Mouse (Mus musculus): ENCODE measurements around the gene Il12rb1. TPM values are rescaled to one million over a fixed set of nuclear protein-coding genes. Genes with fewer than 3 reads are reported as not detected.

Gene Il12rb1
- polyA plus RNA-seq (2015; fragmentation: Illumina TruSeq; extraction: RNeasy Lipid Tissue Mini Kit (QIAGEN cat#74804); ENCODE audit: low read depth, low replicate concordance) = 0.67 TPM

DNA sequence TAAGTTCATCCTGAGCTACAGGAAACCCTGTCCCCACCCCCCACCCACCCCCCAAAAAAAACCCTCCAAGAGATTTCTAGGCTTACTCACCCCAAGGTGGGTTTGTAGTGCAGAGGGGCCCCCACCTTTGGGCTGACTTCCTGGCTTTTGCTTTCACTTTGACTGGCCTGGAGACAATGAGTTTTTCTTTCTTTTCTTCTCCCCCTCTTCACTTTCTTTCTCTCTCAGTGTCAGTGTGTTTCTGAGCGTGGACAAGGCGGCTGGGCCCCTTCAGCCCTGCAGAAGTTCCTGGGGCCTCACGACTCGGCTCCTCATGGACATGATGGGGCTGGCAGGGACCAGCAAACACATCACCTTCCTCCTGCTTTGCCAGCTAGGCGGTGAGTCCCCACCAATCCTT, at the start of gene Il12rb1:
Il12rb1 (plus strand) TSS at position 211 of the 400 bp plus-strand sequence.

DNA sequence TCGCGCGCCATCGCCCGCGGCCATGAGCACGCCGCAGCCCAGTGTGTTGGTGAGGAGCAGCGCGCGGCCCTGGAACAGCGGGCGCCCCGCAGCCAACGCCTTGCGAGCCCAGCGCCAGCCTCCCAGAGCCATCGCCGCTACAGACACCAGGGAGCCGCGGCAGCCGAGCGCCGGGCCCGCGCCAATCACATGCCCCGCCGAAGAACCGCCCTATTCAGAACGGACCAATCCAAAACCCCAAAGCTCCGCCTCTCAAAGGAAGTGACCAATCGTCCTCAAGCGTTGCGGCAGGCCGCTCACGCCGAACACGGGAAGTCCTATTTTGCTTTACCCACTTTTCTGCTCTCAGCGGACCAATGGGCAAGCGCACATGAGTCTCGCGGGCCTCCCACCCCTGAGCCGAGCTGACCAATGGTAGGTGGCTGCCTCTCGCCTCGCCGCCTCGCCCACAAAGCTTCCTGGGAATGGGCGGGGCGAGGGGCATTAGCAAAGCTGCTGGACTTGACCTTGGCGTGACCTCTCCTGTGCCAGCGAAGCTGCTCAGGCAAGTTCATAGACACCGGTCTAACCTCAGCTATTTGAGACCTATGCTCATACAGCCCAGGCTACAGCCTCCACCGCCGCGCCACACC, 47.4 kb upstream of the Il12rb1 start, which contains the start of gene Mpv17l2:
Mpv17l2 (minus strand) TSS at position 172 of the 632 bp plus-strand sequence.

DNA sequence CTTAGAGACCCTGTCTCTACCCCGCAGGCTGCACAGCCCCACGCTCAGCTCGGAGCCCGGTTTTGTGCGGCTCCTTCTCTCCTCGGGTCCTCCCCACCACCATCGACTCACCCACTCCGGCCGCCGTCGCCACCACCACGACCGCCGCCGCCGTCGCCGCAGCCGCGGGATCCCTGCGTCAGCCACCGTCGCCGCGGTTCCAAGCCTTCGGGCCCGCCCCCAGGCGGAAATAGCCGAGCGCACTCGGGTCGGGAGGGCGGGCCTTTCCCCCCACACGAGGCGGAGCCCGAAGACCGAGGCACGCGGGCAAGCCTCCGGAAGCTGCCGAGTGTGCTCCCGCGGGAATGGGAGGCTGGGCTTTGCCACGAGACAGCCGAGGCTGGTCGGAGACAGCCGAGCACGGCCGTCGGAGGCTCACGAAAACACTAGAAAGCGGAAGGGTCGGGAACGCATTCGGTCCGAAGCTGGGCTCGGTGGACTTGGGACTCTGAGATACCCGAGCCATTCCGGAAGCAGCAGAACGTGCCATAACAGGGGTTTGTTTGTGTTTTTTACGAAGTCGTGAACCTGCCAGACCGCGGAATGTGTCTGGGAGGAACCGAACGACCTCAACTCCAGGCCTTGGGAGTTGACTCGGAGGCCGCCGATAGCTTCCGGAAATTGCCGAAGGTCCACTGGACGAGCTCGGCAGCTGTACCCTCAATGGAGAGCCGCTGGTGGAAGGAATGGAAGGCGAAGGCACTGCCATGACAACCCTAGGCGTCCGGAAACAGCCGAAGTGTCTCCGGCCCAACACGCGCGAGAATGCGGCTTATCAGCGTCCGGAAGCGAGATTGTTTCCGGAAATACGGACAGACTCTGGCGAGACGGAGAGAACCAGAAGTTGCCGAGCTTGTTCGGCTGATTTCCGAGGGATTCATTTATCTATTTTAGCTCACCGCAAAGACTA, 31.5 kb upstream of the Il12rb1 start, which contains the start of gene Pik3r2:
Pik3r2 (minus strand) TSS at position 218 of the 949 bp plus-strand sequence.

DNA sequence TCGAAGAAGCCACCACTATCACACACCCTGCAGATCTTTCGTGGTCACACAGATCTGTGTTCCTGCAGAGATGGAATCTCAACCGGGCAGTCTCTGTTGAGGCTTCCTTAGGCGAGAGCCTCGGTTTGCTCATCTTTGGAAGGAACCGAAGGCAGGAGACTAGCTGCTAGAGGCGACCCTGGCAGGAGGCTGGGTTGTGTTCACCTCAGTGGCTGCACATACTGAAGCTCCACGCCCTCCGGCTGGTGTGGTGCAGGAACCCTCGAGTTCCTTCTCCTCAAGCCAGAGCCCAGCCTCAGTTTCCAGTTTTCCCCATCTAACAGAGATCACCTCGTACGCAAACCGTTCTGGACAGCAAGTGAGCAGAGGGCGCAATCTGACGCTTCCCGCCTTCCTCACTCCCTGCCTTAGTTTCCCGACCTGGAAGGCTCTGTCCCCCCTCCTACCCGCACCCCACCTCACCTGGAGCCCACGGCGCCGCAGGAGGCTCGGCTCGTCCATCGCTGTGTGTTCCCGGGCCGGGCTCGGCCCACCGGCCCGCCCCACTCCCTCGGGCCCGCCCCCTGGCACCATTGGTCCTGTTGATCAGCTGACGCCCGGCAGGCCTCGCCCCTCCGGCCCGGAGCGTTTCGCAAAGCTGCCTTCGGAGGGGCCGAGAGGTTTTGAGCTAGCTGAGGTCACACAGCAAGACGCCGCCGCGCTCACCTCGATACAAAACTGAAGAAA, 3.6 kb upstream of the Il12rb1 start, which contains the start of gene Mast3:
Mast3 (minus strand) TSS at position 574 of the 726 bp plus-strand sequence.

DNA sequence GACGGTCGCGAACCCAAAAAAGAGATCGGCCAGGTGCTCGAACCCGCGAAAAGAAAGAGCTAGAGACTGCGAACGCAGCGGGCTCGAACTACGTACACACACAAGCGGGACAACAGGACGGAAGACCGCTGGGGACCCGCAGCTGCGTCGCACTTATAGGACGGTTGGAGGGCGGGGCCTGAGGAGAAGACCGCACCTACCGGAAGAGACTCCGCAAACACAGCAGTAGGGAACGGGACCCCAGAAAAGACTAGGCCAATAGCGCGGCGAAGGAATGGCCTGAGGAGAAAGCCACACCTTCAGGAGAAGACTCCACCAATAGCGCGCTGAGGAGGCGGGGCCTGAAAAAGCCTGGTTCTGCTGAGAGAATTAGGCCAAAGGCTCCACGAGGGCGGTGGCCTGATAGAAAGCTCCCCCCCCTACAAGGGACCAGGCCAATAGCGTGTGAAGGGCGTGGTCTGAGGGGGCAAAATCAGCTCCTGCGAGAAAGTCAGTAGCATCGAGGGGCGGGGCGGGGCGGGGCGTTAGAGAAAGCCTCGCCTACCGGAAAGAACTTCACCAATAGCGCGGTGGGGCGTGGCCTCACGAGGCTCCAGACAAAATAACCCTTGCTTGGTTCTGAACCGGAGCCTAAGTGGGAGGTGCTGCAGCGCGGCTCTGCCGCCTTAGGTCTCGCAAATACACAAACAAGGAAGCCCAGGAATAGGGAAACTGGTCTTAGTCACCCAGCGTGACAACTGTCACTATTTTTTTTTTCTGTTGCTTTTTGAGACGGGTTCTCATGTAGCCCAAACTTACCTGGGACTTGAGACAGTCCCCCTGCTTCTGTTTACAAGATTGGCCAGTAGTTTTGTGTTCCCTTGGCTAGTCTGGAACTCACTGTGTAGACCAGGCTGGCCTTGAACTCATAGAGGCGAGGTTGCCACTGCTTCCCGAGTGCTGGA, 31.4 kb downstream of the Il12rb1 start, which contains the start of gene Arrdc2:
Arrdc2 (minus strand) TSS at position 313 of the 944 bp plus-strand sequence.

DNA sequence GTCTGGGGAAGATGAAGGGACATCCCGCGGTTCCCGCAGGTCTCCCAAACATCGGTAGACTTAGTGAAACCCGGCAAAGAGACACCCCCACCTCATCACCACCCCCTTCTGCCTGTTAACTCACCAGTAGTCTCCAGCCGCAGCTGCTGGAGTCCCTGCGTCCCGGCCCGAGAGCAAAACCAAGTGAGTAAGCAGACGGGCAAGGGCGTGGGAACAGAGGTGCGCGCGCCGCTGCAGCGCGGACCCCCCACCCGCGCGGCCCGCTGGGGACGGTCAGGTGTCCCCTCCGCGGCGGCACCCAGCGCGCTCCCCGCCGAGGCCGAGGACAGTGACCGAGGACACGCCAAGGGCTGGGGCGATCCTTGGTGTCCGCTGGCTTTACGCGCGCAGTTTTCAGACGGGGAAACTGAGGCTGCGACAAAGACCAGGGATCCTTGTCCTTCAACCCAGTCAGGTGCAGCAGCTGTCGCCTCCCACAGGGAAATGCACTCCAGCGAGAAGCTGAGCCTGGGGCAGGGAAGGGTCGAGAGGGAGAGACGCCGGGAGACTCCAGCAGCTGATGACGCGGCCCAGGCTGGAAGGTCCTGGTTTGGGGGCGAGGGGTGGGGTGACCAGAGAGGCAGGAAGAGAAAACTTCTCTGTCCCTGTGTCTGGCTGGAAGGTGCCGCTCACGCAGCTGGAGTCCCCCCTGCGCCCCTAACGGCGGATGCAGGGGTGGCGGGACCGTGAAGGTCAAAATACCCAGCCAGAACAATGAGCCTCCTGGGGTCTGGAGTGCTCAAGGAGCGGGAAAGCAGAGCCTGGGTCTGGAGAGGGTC, 54.8 kb downstream of the Il12rb1 start, which contains the start of gene Kcnn1:
Kcnn1 (minus strand) TSS at position 435 of the 818 bp plus-strand sequence.

Other genes starting within 250 kb of the Il12rb1 start
- 38.2 TPM for gene Isyna1, start 214.1 kb upstream of the Il12rb1 start, polyA plus RNA-seq (2015; fragmentation: Illumina TruSeq; extraction: RNeasy Lipid Tissue Mini Kit (QIAGEN cat#74804); ENCODE audit: low read depth, low replicate concordance)
- gene Ssbp4, start 199.6 kb upstream of the Il12rb1 start, polyA plus RNA-seq (2015; fragmentation: Illumina TruSeq; extraction: RNeasy Lipid Tissue Mini Kit (QIAGEN cat#74804); ENCODE audit: low read depth, low replicate concordance) = 179 TPM
- gene Lrrc25, start 192.3 kb upstream of the Il12rb1 start, polyA plus RNA-seq (2015; fragmentation: Illumina TruSeq; extraction: RNeasy Lipid Tissue Mini Kit (QIAGEN cat#74804); ENCODE audit: low read depth, low replicate concordance) = 0.85 TPM
- not detected for gene Gdf15, start 176.0 kb upstream of the Il12rb1 start, polyA plus RNA-seq (2015; fragmentation: Illumina TruSeq; extraction: RNeasy Lipid Tissue Mini Kit (QIAGEN cat#74804); ENCODE audit: low read depth, low replicate concordance)
- gene Pgpep1, start 148.1 kb upstream of the Il12rb1 start, polyA plus RNA-seq (2015; fragmentation: Illumina TruSeq; extraction: RNeasy Lipid Tissue Mini Kit (QIAGEN cat#74804); ENCODE audit: low read depth, low replicate concordance) = 14.7 TPM
- gene Lsm4, start 135.2 kb upstream of the Il12rb1 start, polyA plus RNA-seq (2015; fragmentation: Illumina TruSeq; extraction: RNeasy Lipid Tissue Mini Kit (QIAGEN cat#74804); ENCODE audit: low read depth, low replicate concordance) = 72.2 TPM
- gene Jund, start 109.5 kb upstream of the Il12rb1 start, polyA plus RNA-seq (2015; fragmentation: Illumina TruSeq; extraction: RNeasy Lipid Tissue Mini Kit (QIAGEN cat#74804); ENCODE audit: low read depth, low replicate concordance) = 82.5 TPM
- gene Iqcn, start 105.0 kb upstream of the Il12rb1 start, polyA plus RNA-seq (2015; fragmentation: Illumina TruSeq; extraction: RNeasy Lipid Tissue Mini Kit (QIAGEN cat#74804); ENCODE audit: low read depth, low replicate concordance) = 0.09 TPM
- gene Gm3336, start 89.9 kb upstream of the Il12rb1 start, polyA plus RNA-seq (2015; fragmentation: Illumina TruSeq; extraction: RNeasy Lipid Tissue Mini Kit (QIAGEN cat#74804); ENCODE audit: low read depth, low replicate concordance) = not detected
- 2.8 TPM for gene Pde4c, start 84.7 kb upstream of the Il12rb1 start, polyA plus RNA-seq (2015; fragmentation: Illumina TruSeq; extraction: RNeasy Lipid Tissue Mini Kit (QIAGEN cat#74804); ENCODE audit: low read depth, low replicate concordance)
- 913 TPM for gene Rab3a, start 53.8 kb upstream of the Il12rb1 start, polyA plus RNA-seq (2015; fragmentation: Illumina TruSeq; extraction: RNeasy Lipid Tissue Mini Kit (QIAGEN cat#74804); ENCODE audit: low read depth, low replicate concordance)
- 36.8 TPM for gene Mpv17l2, start 47.5 kb upstream of the Il12rb1 start, polyA plus RNA-seq (2015; fragmentation: Illumina TruSeq; extraction: RNeasy Lipid Tissue Mini Kit (QIAGEN cat#74804); ENCODE audit: low read depth, low replicate concordance)
- gene Pik3r2, start 31.7 kb upstream of the Il12rb1 start, polyA plus RNA-seq (2015; fragmentation: Illumina TruSeq; extraction: RNeasy Lipid Tissue Mini Kit (QIAGEN cat#74804); ENCODE audit: low read depth, low replicate concordance) = 83.0 TPM
- gene Mast3, start 3.4 kb upstream of the Il12rb1 start, polyA plus RNA-seq (2015; fragmentation: Illumina TruSeq; extraction: RNeasy Lipid Tissue Mini Kit (QIAGEN cat#74804); ENCODE audit: low read depth, low replicate concordance) = 175 TPM
- gene Arrdc2, start 31.3 kb downstream of the Il12rb1 start, polyA plus RNA-seq (2015; fragmentation: Illumina TruSeq; extraction: RNeasy Lipid Tissue Mini Kit (QIAGEN cat#74804); ENCODE audit: low read depth, low replicate concordance) = 17.6 TPM
- 16.4 TPM for gene Kcnn1, start 54.8 kb downstream of the Il12rb1 start, polyA plus RNA-seq (2015; fragmentation: Illumina TruSeq; extraction: RNeasy Lipid Tissue Mini Kit (QIAGEN cat#74804); ENCODE audit: low read depth, low replicate concordance)
- gene Ccdc124, start 65.5 kb downstream of the Il12rb1 start, polyA plus RNA-seq (2015; fragmentation: Illumina TruSeq; extraction: RNeasy Lipid Tissue Mini Kit (QIAGEN cat#74804); ENCODE audit: low read depth, low replicate concordance) = 106 TPM
- gene Slc5a5, start 84.3 kb downstream of the Il12rb1 start, polyA plus RNA-seq (2015; fragmentation: Illumina TruSeq; extraction: RNeasy Lipid Tissue Mini Kit (QIAGEN cat#74804); ENCODE audit: low read depth, low replicate concordance) = 14.2 TPM
- 1,083 TPM for gene Rpl18a, start 89.0 kb downstream of the Il12rb1 start, polyA plus RNA-seq (2015; fragmentation: Illumina TruSeq; extraction: RNeasy Lipid Tissue Mini Kit (QIAGEN cat#74804); ENCODE audit: low read depth, low replicate concordance)
- gene Map1s, start 97.5 kb downstream of the Il12rb1 start, polyA plus RNA-seq (2015; fragmentation: Illumina TruSeq; extraction: RNeasy Lipid Tissue Mini Kit (QIAGEN cat#74804); ENCODE audit: low read depth, low replicate concordance) = 25.7 TPM

Data from brain, adult 10 weeks (tissue).